Mouse (Mus musculus) hindbrain, embryonic 12.5 days (tissue): ENCODE measurements around the gene Slc22a21. TPM values are rescaled to one million over a fixed set of nuclear protein-coding genes. Genes with fewer than 3 reads are reported as not detected.

ENCODE experiments used
- ATAC-seq: fragments of 200-750 bp; cut with Nextera tagmentation; 2 replicates; pipeline ENCODE4 v1.8.0; 2017; ENCODE audit warnings: moderate TSS enrichment; ENCODE audit not compliant: low FRiP score
- H3K27ac ChIP-seq: fragments of 300-500 bp; sonication (generic); 2 replicates; pipeline ENCODE4 v1.5.1; 2016; ENCODE audit warnings: mild to moderate bottlenecking
- H3K27me3 ChIP-seq: fragments of 300-500 bp; sonication (generic); 2 replicates; pipeline ENCODE4 v1.6.1; 2016; ENCODE audit warnings: mild to moderate bottlenecking
- H3K36me3 ChIP-seq: fragments of 300-500 bp; sonication (generic); 2 replicates; pipeline ENCODE4 v1.6.1; 2016; ENCODE audit warnings: mild to moderate bottlenecking
- H3K4me1 ChIP-seq: fragments of 300-500 bp; sonication (generic); 2 replicates; pipeline ENCODE4 v1.6.1; 2016
- H3K4me2 ChIP-seq: fragments of 300-500 bp; sonication (generic); replicated peaks from 2 replicates; pipeline ENCODE4 v1.6.1; 2016; ENCODE audit warnings: mild to moderate bottlenecking
- H3K4me3 ChIP-seq: fragments of 300-500 bp; sonication (generic); 2 replicates; pipeline ENCODE4 v1.5.1; 2016; ENCODE audit warnings: mild to moderate bottlenecking
- H3K9ac ChIP-seq: fragments of 300-500 bp; sonication (generic); 2 replicates; pipeline ENCODE4 v1.6.1; 2016; ENCODE audit warnings: mild to moderate bottlenecking, moderate library complexity
- H3K9me3 ChIP-seq: fragments of 300-500 bp; sonication (generic); replicated peaks from 2 replicates; pipeline ENCODE4 v1.6.1; 2016; ENCODE audit warnings: mild to moderate bottlenecking
- WGBS: fragments of 180-500 bp; shearing (Covaris S2); methylation state at CpG from one replicate; pipeline ENCODE4 v1.1.7; 2016; 5-methylcytosine and 5-hydroxymethylcytosine counted together
- polyA plus RNA-seq: library from polyadenylated mRNA; unstranded; fragments of >200 nt; fragmentation: Nextera tagmentation; extraction: Ambion mirVana; gene quantifications from 2 replicates; pipeline ENCODE4 v1.2.1, GENCODE M21; 2016

Gene Slc22a21
- polyA plus RNA-seq, 1 experiment from 2014 or later = 3.6 TPM

DNA sequence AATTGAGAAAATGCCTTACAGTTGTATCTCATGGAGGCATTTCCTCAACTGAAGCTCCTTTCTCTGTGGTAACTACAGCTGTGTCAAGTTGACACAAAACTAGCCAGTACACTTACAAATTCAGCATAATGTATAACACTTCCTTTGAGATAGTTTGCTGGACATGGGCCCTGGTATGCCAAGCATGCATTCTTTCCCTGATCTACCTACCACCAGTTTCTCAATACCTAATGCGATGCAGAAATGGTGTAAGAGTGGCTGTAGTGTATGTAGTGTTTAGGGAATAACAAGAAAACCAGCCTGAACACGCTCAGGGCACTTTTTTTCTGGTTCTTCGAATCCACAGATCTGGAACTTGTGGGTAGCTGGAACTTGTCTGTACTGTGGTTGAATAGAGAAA lies 51.5 kb downstream of the Slc22a21 start:
- ATAC-seq = no peak
- H3K36me3 ChIP-seq = no peaks in the 10 kb centered on the region
- H3K27me3 ChIP-seq = no peaks in the 10 kb centered on the region
- H3K4me1 ChIP-seq = 0 out of 2 replicates have a peak, but pooled peaks cover 3% of the 10 kb centered on the region
- H3K4me3 ChIP-seq = no peak overlapping the region
- H3K9me3 ChIP-seq = 0 out of 2 replicates have a peak, but pooled peaks cover 4% of the 10 kb centered on the region
- H3K27ac ChIP-seq = no peak overlapping the region
- no peak overlapping the region for H3K9ac ChIP-seq
- 79% methylated on average over 3 of the region's 3 CpGs for WGBS
- H3K4me2 ChIP-seq = no peak overlapping the region

DNA sequence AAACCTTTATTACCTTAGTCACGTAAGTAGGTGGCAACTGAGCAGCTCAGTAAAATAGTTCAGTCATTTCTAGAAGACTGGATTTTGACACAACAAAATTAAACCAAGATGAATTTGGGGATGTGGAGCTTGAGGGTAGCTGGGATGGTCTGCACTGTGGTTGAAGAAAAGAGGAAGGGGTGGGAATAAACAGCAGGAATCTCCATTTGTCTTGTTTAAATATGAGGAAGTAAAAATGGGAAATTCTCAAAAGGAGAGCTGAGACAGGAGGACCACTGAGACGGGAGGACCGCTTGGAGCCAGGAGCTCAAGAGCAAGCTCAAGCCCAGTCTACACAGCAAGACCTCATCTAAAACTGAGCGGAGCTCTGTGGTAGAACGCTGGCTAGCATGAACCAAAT lies 53.8 kb downstream of the Slc22a21 start:
- no peaks in the 10 kb centered on the region for H3K4me1 ChIP-seq
- H3K9me3 ChIP-seq = 0 out of 2 replicates have a peak, but pooled peaks cover 4% of the 10 kb centered on the region
- WGBS = 91% methylated on average over 5 of the region's 5 CpGs
- H3K4me3 ChIP-seq = no peak overlapping the region
- no peak overlapping the region for H3K9ac ChIP-seq
- H3K27me3 ChIP-seq = no peaks in the 10 kb centered on the region
- no peaks in the 10 kb centered on the region for H3K36me3 ChIP-seq
- no peak for ATAC-seq
- H3K4me2 ChIP-seq = no peak overlapping the region
- H3K27ac ChIP-seq = no peak overlapping the region

DNA sequence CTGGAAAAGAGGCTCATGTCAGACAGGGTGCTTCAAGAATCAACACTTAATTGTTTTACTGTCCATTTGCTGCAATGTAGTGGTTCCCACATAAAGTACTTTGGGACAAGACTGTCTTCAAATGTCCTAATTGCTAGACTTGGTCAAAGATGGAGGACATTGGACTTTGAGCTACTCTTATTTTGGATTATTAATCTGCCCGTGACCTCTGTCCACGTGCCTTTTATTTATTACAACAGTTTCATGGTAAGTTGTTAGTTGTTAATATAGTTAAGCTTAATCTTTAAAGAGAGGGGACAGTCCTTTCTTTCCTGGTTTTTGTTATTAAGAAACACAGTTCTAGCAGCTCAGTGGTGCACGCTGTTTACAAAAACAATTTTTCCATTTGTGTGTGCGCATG lies 61.3 kb downstream of the Slc22a21 start:
- no peak overlapping the region for H3K4me3 ChIP-seq
- no peaks in the 10 kb centered on the region for H3K27me3 ChIP-seq
- 94% methylated on average over 4 of the region's 4 CpGs for WGBS
- H3K27ac ChIP-seq = no peak overlapping the region
- no peak for ATAC-seq
- H3K9ac ChIP-seq = no peak overlapping the region
- no peaks in the 10 kb centered on the region for H3K9me3 ChIP-seq
- no peaks in the 10 kb centered on the region for H3K4me1 ChIP-seq
- H3K4me2 ChIP-seq = no peak overlapping the region
- H3K36me3 ChIP-seq = no peaks in the 10 kb centered on the region

DNA sequence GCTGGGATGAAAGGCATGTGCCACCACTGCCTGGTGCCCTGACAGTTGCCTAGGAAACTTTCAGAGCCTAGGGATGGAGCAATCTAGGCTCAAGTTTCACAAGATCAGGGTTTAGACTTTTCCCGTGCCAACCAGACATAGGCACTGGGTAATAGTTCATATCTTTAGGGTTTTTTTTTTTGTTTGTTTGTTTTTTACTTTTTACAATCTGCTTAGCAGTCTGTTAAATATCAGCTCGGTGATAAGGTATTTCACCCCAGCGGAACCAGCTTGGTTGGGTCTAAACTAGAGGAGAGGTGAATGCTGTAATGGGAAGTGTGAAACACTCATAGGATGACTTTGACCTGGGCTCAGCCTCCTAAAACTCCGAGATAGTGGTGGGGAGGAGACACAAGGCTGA lies 69.1 kb downstream of the Slc22a21 start:
- no peaks in the 10 kb centered on the region for H3K27me3 ChIP-seq
- no peaks in the 10 kb centered on the region for H3K4me1 ChIP-seq
- no peak for ATAC-seq
- H3K9me3 ChIP-seq = no peaks in the 10 kb centered on the region
- no peak overlapping the region for H3K4me3 ChIP-seq
- H3K36me3 ChIP-seq = no peaks in the 10 kb centered on the region
- no peak overlapping the region for H3K4me2 ChIP-seq
- no peak overlapping the region for H3K27ac ChIP-seq
- 86% methylated on average over 4 of the region's 4 CpGs for WGBS
- no peak overlapping the region for H3K9ac ChIP-seq

DNA sequence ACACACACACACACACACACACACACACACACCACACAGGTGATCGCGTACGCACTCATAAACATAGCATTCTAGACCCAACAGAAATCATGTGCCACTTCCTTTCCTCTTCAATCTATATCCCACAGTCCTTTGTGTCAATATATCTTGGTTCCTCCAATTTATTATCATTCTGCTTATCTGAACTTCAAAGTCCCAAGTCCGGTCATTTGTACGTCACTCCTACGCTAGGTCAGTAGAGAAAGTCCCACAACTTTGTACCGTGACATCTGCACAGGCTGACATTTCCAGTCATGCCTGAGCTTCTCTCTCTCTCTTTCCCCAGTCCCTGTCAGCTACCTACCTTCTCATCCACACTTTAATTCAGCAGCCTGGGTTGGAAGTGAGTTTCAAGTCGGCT lies 71.4 kb downstream of the Slc22a21 start:
- H3K27ac ChIP-seq = no peak overlapping the region
- H3K4me3 ChIP-seq = no peak overlapping the region
- H3K4me2 ChIP-seq = no peak overlapping the region
- no peaks in the 10 kb centered on the region for H3K36me3 ChIP-seq
- H3K9ac ChIP-seq = no peak overlapping the region
- H3K27me3 ChIP-seq = no peaks in the 10 kb centered on the region
- no peaks in the 10 kb centered on the region for H3K9me3 ChIP-seq
- WGBS = 93% methylated on average over 8 of the region's 8 CpGs
- no peak for ATAC-seq
- 0 out of 2 replicates have a peak, but pooled peaks cover 5% of the 10 kb centered on the region for H3K4me1 ChIP-seq

DNA sequence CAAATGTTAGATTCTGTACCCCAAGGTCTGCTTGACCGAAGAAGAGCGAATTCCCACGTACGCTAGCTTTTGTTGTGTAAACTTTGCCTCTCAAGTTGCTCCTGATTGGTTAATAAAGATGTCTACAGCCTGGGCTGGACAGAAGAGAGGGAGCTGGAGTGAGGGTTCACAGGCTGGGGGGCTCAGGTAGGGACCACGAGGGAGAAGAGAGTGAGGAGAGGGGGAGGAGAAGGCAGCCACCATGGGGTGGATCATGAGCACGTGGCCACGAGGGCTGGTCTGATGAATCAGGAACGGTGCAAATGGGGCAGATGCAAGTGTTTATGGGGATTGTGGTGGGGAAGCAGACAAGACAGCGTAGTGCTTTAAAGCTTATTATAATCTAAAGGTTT lies 75.6 kb downstream of the Slc22a21 start:
- WGBS = 75% methylated on average over 9 of the region's 9 CpGs
- Histone ChIP-seq H3K4me3 (no peak overlapping the region), H3K4me1 (0 out of 2 replicates have a peak, but pooled peaks cover 5% of the 10 kb centered on the region), H3K4me2 (no peak overlapping the region), H3K9me3 (no peaks in the 10 kb centered on the region), H3K27me3 (no peaks in the 10 kb centered on the region), H3K9ac (no peak overlapping the region), H3K27ac (no peak overlapping the region), H3K36me3 (no peaks in the 10 kb centered on the region)
- ATAC-seq = no peak

DNA sequence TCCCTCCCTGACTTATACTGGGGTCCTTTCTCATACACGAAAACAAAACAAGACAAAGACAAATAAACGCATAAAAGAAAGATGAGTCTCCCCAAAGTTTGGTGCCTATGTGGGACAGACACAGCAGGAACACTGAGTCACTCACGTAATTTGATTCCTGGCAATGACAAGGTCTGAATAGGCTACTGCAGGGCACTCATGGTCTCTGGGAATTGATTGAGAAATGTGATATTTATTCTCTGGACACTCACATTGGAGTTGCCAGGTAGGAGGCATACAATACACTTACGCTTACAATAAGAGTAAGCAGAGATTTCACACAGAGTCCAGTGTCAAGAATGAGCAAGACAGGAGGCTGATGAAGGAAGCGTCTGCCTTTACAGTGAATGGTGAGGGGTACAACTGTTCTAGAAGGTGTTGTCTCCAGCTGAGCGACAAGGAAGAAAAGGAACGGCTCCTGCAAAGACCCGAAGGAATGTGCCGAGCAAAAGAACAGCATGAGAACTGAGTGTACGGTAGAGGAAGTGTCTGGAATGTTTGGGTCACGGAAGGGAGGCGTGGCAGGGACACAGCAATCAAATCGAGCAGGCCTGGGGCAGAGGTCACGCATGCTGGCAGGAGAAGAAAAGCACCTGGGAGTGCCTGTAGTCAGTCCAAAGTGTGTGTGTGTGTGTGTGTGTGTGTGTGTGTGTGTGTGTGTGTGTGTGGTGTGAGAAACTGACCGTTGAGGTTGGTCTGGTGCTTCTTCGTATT lies 76.2 kb downstream of the Slc22a21 start:
- no peaks in the 10 kb centered on the region for H3K27me3 ChIP-seq
- ATAC-seq = no peak
- H3K9ac ChIP-seq = no peak overlapping the region
- no peak overlapping the region for H3K4me3 ChIP-seq
- H3K4me1 ChIP-seq = 0 out of 2 replicates have a peak, but pooled peaks cover 5% of the 10 kb centered on the region
- H3K27ac ChIP-seq = no peak overlapping the region
- no peaks in the 10 kb centered on the region for H3K9me3 ChIP-seq
- H3K4me2 ChIP-seq = no peak overlapping the region
- H3K36me3 ChIP-seq = no peaks in the 10 kb centered on the region
- 38% methylated on average over 16 of the region's 16 CpGs for WGBS

DNA sequence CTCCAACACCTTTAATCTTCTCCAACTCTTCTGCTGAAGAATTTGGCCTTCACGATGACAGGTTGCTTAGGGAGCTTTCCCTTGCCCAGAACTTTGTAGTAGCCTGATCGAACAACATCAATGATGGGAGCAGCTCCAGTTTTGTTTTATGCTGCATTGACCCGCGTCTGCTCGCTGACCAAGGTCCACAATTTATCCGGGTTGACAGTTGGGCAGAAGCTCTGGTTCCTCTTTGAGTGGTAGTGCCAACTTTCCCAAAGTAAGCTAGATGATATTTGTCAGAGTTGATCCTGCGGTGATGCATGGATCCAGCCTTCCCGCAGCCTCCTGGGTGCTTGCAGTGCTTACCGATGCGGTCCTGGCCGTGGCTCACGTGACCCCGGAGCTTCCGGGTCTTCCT lies 77.4 kb downstream of the Slc22a21 start:
- Histone ChIP-seq H3K9me3 (no peaks in the 10 kb centered on the region), H3K4me2 (no peak overlapping the region), H3K27me3 (no peaks in the 10 kb centered on the region), H3K9ac (no peak overlapping the region), H3K36me3 (no peaks in the 10 kb centered on the region), H3K4me3 (no peak overlapping the region), H3K4me1 (0 out of 2 replicates have a peak, but pooled peaks cover 5% of the 10 kb centered on the region), H3K27ac (no peak overlapping the region)
- ATAC-seq = no peak
- WGBS = 91% methylated on average over 14 of the region's 14 CpGs

DNA sequence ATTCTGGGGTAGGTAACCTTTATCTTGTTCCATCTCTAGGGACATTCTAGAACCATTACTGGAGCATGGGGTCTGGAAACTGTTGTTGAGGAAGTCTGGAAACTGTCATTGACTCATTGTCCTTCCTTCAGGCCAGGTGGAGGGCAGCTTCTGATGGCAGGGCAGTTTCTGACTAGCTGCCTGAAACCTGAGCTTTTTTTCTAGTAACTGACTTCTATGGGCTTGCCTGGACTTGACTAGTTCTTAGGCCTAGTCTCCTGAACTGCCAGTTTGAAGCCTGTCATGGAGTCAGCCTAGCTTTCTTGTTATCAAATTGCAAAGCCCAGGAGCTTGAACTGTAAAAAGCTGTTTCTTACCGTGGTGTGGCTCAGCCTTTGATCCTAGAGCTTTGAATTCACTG lies 79.1 kb downstream of the Slc22a21 start:
- H3K36me3 ChIP-seq = no peaks in the 10 kb centered on the region
- H3K4me2 ChIP-seq = no peak overlapping the region
- H3K27me3 ChIP-seq = no peaks in the 10 kb centered on the region
- H3K9ac ChIP-seq = no peak overlapping the region
- H3K4me1 ChIP-seq = 0 out of 2 replicates have a peak, but pooled peaks cover 5% of the 10 kb centered on the region
- no peak for ATAC-seq
- H3K27ac ChIP-seq = no peak overlapping the region
- H3K9me3 ChIP-seq = no peaks in the 10 kb centered on the region
- 79% methylated on average over 1 of the region's 1 CpGs for WGBS
- H3K4me3 ChIP-seq = no peak overlapping the region

DNA sequence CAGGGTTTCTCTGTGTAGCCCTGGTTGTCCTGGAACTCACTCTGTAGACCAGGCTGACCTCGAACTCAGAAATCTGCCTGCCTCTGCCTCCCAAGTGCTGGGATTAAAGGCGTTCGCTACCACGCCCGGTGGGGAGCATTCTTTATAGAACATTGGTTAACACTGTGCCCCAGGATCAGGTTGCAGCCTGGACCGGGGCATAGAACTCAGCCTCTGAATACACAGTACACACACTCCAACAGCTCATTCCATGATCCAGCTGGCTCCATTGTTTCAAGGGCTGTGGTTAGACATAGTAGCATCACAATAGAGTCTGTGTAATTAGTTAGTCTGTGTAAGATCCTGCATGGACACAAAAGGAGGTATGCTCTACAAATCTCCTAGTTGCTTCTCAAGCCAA lies 80.2 kb downstream of the Slc22a21 start:
- no peaks in the 10 kb centered on the region for H3K9me3 ChIP-seq
- WGBS = 86% methylated on average over 6 of the region's 6 CpGs
- H3K27ac ChIP-seq = no peak overlapping the region
- H3K4me3 ChIP-seq = no peak overlapping the region
- ATAC-seq = no peak
- H3K36me3 ChIP-seq = no peaks in the 10 kb centered on the region
- no peaks in the 10 kb centered on the region for H3K27me3 ChIP-seq
- H3K4me2 ChIP-seq = no peak overlapping the region
- H3K4me1 ChIP-seq = 0 out of 2 replicates have a peak, but pooled peaks cover 5% of the 10 kb centered on the region
- no peak overlapping the region for H3K9ac ChIP-seq

Other genes with a start within 250 kb of the Slc22a21 start
- gene Irf1, start 210.3 kb downstream of the Slc22a21 start, polyA plus RNA-seq = 4.1 and 4.5 TPM in 2 replicates
- gene Gm17334, start 207.1 kb downstream of the Slc22a21 start, polyA plus RNA-seq = not detected in 2 replicates
- gene Gm12216, start 121.1 kb downstream of the Slc22a21 start, polyA plus RNA-seq = 0.50 TPM in 1 of 2 replicates, not detected in the other
- gene Slc22a5, start 88.7 kb downstream of the Slc22a21 start, polyA plus RNA-seq = 7.9 and 8.5 TPM in 2 replicates
- 1.3 and 1.4 TPM in 2 replicates for gene Slc22a4, start 47.8 kb upstream of the Slc22a21 start, polyA plus RNA-seq
- gene Pdlim4, start 88.7 kb upstream of the Slc22a21 start, polyA plus RNA-seq = 48.6 and 53.6 TPM in 2 replicates
- gene P4ha2, start 119.8 kb upstream of the Slc22a21 start, polyA plus RNA-seq = 27.0 and 29.3 TPM in 2 replicates